Mouse (Mus musculus): ENCODE results near the gene Cstl1.

- no peak for TF ChIP-seq CTCF (IDR thresholded peaks at IDR 0.05; ENCODE audit: low read depth, low read length)
- no peak for TF ChIP-seq GATA1 (IDR thresholded peaks at IDR 0.05; ENCODE audit: borderline replicate concordance, low read length)
- TF ChIP-seq POLR2AphosphoS5 (IDR thresholded peaks at IDR 0.05; ENCODE audit: insufficient replicate concordance, low read depth, low read length): no peak
- TF ChIP-seq GATA2 (IDR thresholded peaks at IDR 0.05; ENCODE audit: borderline replicate concordance, low read depth, low read length): no peak
- no peak for TF ChIP-seq TAL1 (conservative IDR thresholded peaks at IDR 0.05; ENCODE audit: low read depth, low read length)
These were observed 17.7 kb upstream of the Cstl1 start, which contains the start of gene Napb for GRCm38 (mm10) chr2:148732327-148733000.
